Mouse (Mus musculus) naive thymus-derived CD4-positive, alpha-beta T cell, adult 5 months (primary cell): ENCODE measurements around the gene Tas2r125. TPM values are rescaled to one million over a fixed set of nuclear protein-coding genes. Genes with fewer than 3 reads are reported as not detected.

Source experiments
- polyA plus RNA-seq: library from polyadenylated mRNA; unstranded; fragments of 100-300 nt; shearing (Covaris generic); gene quantifications from one replicate; pipeline ENCODE4 v1.2.1, GENCODE M21; 2017

Gene Tas2r125
- not detected for polyA plus RNA-seq

GRCm38 (mm10) chr6:132909351-132909750 lies at the start of gene Tas2r125:
TSS of gene Tas2r125 (plus strand) at chr6:132909651.

GRCm38 (mm10) chr6:132867708-132868107 lies 41.7 kb upstream of the Tas2r125 start, which contains the start of gene Tas2r110:
TSS of gene Tas2r110 (plus strand) at chr6:132868008.

GRCm38 (mm10) chr6:132892711-132893110 lies 16.7 kb upstream of the Tas2r125 start, which contains the start of gene Tas2r113:
TSS of gene Tas2r113 (plus strand) at chr6:132893011.

GRCm38 (mm10) chr6:132950802-132951201 lies 41.4 kb downstream of the Tas2r125 start, which contains the start of gene Tas2r129:
TSS of gene Tas2r129 (plus strand) at chr6:132951102.

GRCm38 (mm10) chr6:132957819-132958218 lies 48.4 kb downstream of the Tas2r125 start, which contains the start of gene Tas2r131:
TSS of gene Tas2r131 (minus strand) at chr6:132957919.

Other genes starting within 250 kb of the Tas2r125 start
- not detected for gene Tas2r121, start 208.6 kb upstream of the Tas2r125 start, polyA plus RNA-seq
- not detected for gene Tas2r122, start 197.7 kb upstream of the Tas2r125 start, polyA plus RNA-seq
- not detected for gene Tas2r115, start 171.6 kb upstream of the Tas2r125 start, polyA plus RNA-seq
- gene Tas2r124, start 154.9 kb upstream of the Tas2r125 start, polyA plus RNA-seq = not detected
- gene Tas2r102, start 147.5 kb upstream of the Tas2r125 start, polyA plus RNA-seq = not detected
- not detected for gene Tas2r136, start 131.5 kb upstream of the Tas2r125 start, polyA plus RNA-seq
- gene Tas2r117, start 106.8 kb upstream of the Tas2r125 start, polyA plus RNA-seq = not detected
- gene Tas2r123, start 62.5 kb upstream of the Tas2r125 start, polyA plus RNA-seq = not detected
- gene Tas2r116, start 54.2 kb upstream of the Tas2r125 start, polyA plus RNA-seq = not detected
- gene Tas2r110, start 41.6 kb upstream of the Tas2r125 start, polyA plus RNA-seq = not detected
- not detected for gene Tas2r113, start 16.6 kb upstream of the Tas2r125 start, polyA plus RNA-seq
- gene Tas2r129, start 41.5 kb downstream of the Tas2r125 start, polyA plus RNA-seq = not detected
- gene Tas2r131, start 48.3 kb downstream of the Tas2r125 start, polyA plus RNA-seq = not detected
- not detected for gene Tas2r109, start 71.3 kb downstream of the Tas2r125 start, polyA plus RNA-seq
- not detected for gene Tas2r103, start 127.5 kb downstream of the Tas2r125 start, polyA plus RNA-seq
- not detected for gene Tas2r140, start 146.2 kb downstream of the Tas2r125 start, polyA plus RNA-seq
- 16.8 TPM for gene Smim10l1, start 195.3 kb downstream of the Tas2r125 start, polyA plus RNA-seq